Mouse (Mus musculus) neutrophil, adult 83 days (primary cell): ENCODE results near the gene Zfp612. TPM values are rescaled to one million over a fixed set of nuclear protein-coding genes. Genes with fewer than 3 reads are reported as not detected.

Experiments
- total RNA-seq, 2 experiments: library from RNA; stranded (reverse); gene quantifications; one replicate each; pipeline ENCODE4 v1.2.4; 2023

Gene Zfp612
- not detected for total RNA-seq

DNA sequence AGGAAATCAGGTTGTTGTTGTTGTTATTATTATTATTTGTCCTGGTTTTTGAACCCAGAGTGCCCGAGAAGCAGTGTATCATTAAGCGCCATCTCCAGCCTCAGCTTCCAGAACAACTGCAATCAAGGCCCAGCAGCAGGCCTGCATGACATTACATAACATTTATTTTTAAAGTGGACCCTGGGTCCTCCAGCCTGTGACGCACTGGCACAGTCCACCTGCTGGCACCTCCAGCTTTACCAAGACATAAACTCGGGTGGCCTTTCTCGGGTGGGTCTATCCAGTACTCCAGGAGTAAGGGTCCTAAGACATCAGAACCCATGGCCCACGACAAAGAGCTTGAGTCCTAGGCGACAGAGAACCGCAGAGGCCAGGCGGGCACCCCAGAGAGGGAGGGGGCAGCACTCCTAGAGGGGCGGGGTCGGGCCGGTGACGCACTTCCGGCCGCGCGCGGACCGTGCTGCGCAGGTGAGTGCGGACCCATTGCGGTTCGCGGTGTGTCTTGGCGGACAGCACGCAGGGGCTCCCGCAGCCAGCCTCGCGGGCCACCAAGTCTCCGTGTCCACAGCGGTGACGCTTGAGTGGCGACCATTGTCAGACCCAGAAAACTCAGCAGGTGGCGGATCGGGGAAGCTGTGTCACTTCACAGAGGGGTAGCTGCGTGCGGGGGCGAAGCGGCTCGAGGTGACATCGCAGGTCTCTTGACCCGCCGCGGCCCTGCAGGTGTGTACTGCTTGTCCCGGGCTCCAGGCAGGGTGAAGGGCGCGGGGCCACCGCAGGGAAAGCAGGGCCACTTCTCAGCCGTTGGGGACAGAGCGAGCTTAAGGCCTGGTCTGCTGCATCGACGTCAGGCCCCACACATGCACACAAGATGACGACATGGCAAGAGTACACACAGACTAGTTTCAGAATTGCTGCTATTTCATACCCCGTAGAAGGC is at the start of gene Zfp612:
Zfp612 (plus strand) TSS at position 465 of the 940 bp plus-strand sequence.

DNA sequence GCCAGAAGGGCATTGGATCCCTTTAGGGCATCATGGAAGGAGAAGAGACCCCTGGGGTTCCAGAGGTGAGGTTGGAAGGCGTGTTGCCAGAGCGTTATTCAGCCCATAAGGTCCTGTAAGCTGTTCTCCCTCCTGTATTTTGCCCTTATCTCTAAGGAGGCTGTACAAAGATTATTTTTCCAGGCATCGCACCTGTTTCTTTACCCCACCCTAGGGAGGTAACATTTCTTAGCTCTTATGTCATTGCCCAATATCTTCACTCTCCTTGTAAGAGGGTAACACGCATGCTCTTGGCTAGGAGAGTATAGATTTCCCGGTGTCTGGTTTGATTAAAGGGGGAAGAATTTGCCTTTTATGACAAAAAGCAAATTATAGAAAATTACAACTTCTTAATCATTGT is 39.9 kb upstream of the Zfp612 start, which contains the start of gene Chst4:
Chst4 (minus strand) TSS at position 82 of the 400 bp plus-strand sequence.

DNA sequence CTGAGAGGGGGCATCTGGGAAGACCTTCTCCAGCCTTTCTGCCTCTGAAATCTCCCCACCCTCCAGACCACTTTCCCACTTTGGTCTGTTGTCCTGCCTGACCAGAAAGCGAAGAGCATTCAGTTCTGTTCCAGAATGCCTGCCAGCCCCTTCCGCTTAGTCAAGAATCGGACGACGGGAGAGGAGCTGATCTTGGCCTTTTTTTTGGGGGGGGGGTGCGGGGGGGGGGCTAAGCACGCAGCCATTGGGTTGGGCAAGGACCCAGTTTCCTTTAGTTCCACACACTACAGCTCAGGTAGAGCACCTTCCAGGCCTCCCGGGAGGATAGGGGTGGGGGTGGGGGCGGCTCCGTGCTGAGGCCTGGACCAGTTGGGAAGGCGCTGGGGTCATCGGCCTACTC is 21.4 kb downstream of the Zfp612 start, which contains the start of gene Gm21964:
Gm21964 (plus strand) TSS at position 301 of the 400 bp plus-strand sequence.

DNA sequence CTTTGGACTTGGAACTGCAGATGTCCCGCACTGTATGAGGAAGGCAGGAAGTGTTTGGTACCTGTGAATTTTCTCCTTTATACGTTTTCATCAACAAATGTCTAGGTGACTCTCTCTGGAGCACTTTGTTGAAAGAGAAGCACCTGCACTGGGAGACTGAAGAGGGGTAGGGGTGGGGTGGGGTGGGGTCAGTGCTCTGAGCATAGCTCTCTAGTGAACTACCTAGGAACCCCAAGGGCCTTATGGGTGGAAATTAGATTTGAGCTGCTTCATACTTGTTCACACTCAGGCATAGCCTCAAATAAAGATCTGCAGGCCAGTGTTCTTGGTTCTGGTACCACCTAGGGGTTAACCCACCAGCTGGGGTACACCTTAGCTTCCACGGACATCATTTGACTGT is 23.1 kb downstream of the Zfp612 start, which contains the start of gene Gm17720:
Gm17720 (minus strand) TSS at position 101 of the 400 bp plus-strand sequence.

Other genes starting within 250 kb of the Zfp612 start
- gene Phlpp2, start 211.2 kb upstream of the Zfp612 start, total RNA-seq, result 1 to 10 TPM; 6.4 to 6.6 TPM
- not detected for gene Marveld3, start 117.5 kb upstream of the Zfp612 start, total RNA-seq
- gene Tat, start 89.3 kb upstream of the Zfp612 start, total RNA-seq, result not detected
- not detected for gene Chst4, start 40.0 kb upstream of the Zfp612 start, total RNA-seq
- not detected for gene Gm21964, start 21.5 kb downstream of the Zfp612 start, total RNA-seq
- not detected for gene Gm17720, start 23.0 kb downstream of the Zfp612 start, total RNA-seq
- gene Calb2, start 88.5 kb downstream of the Zfp612 start, total RNA-seq, result not detected
- 1 to 10 TPM; 2.6 to 3.5 TPM for gene Cmtr2, start 135.9 kb downstream of the Zfp612 start, total RNA-seq
- not detected for gene Hydin, start 187.2 kb downstream of the Zfp612 start, total RNA-seq